11 mouse cellular contexts compared by ENCODE assay signal in genomic region chr4:97859431-97859830, GRCm38 (mm10).
DNase-seq lines count a peak whose midpoint lies in the region; ATAC-seq and TF ChIP-seq lines count a peak whose summit lies in the region.
"Had no signal": no experiment of that assay in that cellular context is flagged by ENCODE, and none has a peak within 500 bp of the region (broad histone marks: within the 10 kb centered on the region; RNA-seq: fewer than 3 reads in every experiment).

No protein-coding gene starts in this region.

- H3K4me3 ChIP-seq in forebrain, embryonic 12.5 days (replicated peaks): no peak overlapping the region
- no peak overlapping the region for H3K4me3 ChIP-seq in forebrain, embryonic 14.5 days (ENCODE audit: low read depth, low read length)
- no peak overlapping the region for H3K4me3 ChIP-seq in layer of hippocampus, adult 2 months
- H3K4me3 ChIP-seq in heart, embryonic 15.5 days: no peak overlapping the region
- H3K4me3 ChIP-seq: embryonic facial prominence, embryonic 13.5 days; limb, embryonic 12.5 days had no signal

- 0 out of 2 replicates have a peak overlapping the region, but pooled peaks have one; percentile 32 for H3K27ac ChIP-seq in forebrain, embryonic 12.5 days
- no peak overlapping the region for H3K27ac ChIP-seq in forebrain, embryonic 14.5 days (ENCODE audit: low read depth, low read length)
- H3K27ac ChIP-seq in layer of hippocampus, adult 2 months: peak overlapping the region; percentile 67
- H3K27ac ChIP-seq in heart, embryonic 15.5 days: peak overlapping the region; percentile 25; the same call in 1 of the 2 replicates
- H3K27ac ChIP-seq: embryonic facial prominence, embryonic 13.5 days; limb, embryonic 12.5 days had no signal

- no peak overlapping the region for H3K4me2 ChIP-seq in forebrain, embryonic 12.5 days
- H3K4me2 ChIP-seq in forebrain, embryonic 14.5 days (ENCODE audit: low read length): no peak overlapping the region
- H3K4me2 ChIP-seq in heart, embryonic 15.5 days: no peak overlapping the region
- H3K4me2 ChIP-seq: embryonic facial prominence, embryonic 13.5 days; limb, embryonic 12.5 days had no signal

- WGBS in forebrain, embryonic 12.5 days: 73% methylated on average over 4 of the region's 4 CpGs
- 75% methylated on average over 4 of the region's 4 CpGs for WGBS in forebrain, embryonic 14.5 days
- WGBS in heart, embryonic 15.5 days: 59% methylated on average over 4 of the region's 4 CpGs

- no peak for TF ChIP-seq CTCF in layer of hippocampus, adult 2 months (conservative IDR thresholded peaks at IDR 0.05)

- no peaks in the 10 kb centered on the region for H3K36me3 ChIP-seq in forebrain, embryonic 12.5 days (replicated peaks)
- no peaks in the 10 kb centered on the region for H3K36me3 ChIP-seq in forebrain, embryonic 14.5 days (ENCODE audit: control insufficient read depth, insufficient read depth, low read length)
- H3K36me3 ChIP-seq in heart, embryonic 15.5 days: 0 out of 2 replicates have a peak, but pooled peaks cover 5% of the 10 kb centered on the region
- H3K36me3 ChIP-seq: embryonic facial prominence, embryonic 13.5 days; limb, embryonic 12.5 days had no signal

- no peak for ATAC-seq in forebrain, embryonic 12.5 days (ENCODE audit: low FRiP score)
- ATAC-seq in forebrain, embryonic 14.5 days: no peak
- ATAC-seq in heart, embryonic 15.5 days (replicated peaks; ENCODE audit: insufficient number of reproducible peaks, insufficient read depth, low FRiP score, low read depth): no peak
- ATAC-seq: intestine, embryonic 16.5 days had no signal

- no peak for DNase-seq in forebrain, embryonic 14.5 days (ENCODE audit: low spot score)
- DNase-seq in layer of hippocampus, adult 2 months (ENCODE audit: low spot score in 2 of 2): no peak
- no peak for DNase-seq in layer of hippocampus, adult 18-20 months (ENCODE audit: low spot score in 2 of 2)
- peak; percentile 44 for DNase-seq in cerebellum, adult 9-10 months
- no peak for DNase-seq in testis, postnatal 14 days (ENCODE audit: low spot score)
- DNase-seq: lung, postnatal 4 days had no signal

- no peaks in the 10 kb centered on the region for H3K9me3 ChIP-seq in forebrain, embryonic 12.5 days
- H3K9me3 ChIP-seq in forebrain, embryonic 14.5 days (replicated peaks; ENCODE audit: control insufficient read depth, low read length): no peaks in the 10 kb centered on the region
- no peaks in the 10 kb centered on the region for H3K9me3 ChIP-seq in heart, embryonic 15.5 days (replicated peaks)
- H3K9me3 ChIP-seq: embryonic facial prominence, embryonic 13.5 days; limb, embryonic 12.5 days had no signal

- H3K27me3 ChIP-seq in forebrain, embryonic 12.5 days: no peaks in the 10 kb centered on the region
- H3K27me3 ChIP-seq in forebrain, embryonic 14.5 days (replicated peaks; ENCODE audit: control insufficient read depth, insufficient read depth, low read length): no peaks in the 10 kb centered on the region
- H3K27me3 ChIP-seq in heart, embryonic 15.5 days: no peaks in the 10 kb centered on the region
- H3K27me3 ChIP-seq: embryonic facial prominence, embryonic 13.5 days; limb, embryonic 12.5 days had no signal

- peaks cover 6% of the 10 kb centered on the region for H3K4me1 ChIP-seq in forebrain, embryonic 12.5 days
- no peaks in the 10 kb centered on the region; the same call in 1 of the 2 replicates for H3K4me1 ChIP-seq in forebrain, embryonic 14.5 days (ENCODE audit: control insufficient read depth, insufficient read depth, low read length)
- H3K4me1 ChIP-seq in heart, embryonic 15.5 days (replicated peaks): peaks cover 45% of the 10 kb centered on the region

- H3K9ac ChIP-seq in forebrain, embryonic 12.5 days: no peak overlapping the region
- H3K9ac ChIP-seq in forebrain, embryonic 14.5 days (ENCODE audit: low read length): no peak overlapping the region
- no peak overlapping the region for H3K9ac ChIP-seq in heart, embryonic 15.5 days
- H3K9ac ChIP-seq: embryonic facial prominence, embryonic 13.5 days; limb, embryonic 12.5 days had no signal
